Mouse (Mus musculus) gastrocnemius, adult 8-10 months (tissue): Measurements from ENCODE around the gene Gins2. TPM values are rescaled to one million over a fixed set of nuclear protein-coding genes. Genes with fewer than 3 reads are reported as not detected.

Source experiments
- DNase-seq, 2 experiments: peaks; one replicate each; pipeline ENCODE4 v3.0.0; 2022; ENCODE audit warnings: low spot score in 2 of 2
- microRNA-seq: library from miRNA; unstranded; fragments of <30 nt; microRNA quantifications from one replicate; pipeline ENCODE4 v1.2.0, GENCODE M21; 2022
- total RNA-seq, 4 experiments: library from RNA; stranded (reverse); gene quantifications; 2 replicates each; pipeline ENCODE4 v1.2.4; 2022

Gene Gins2
- total RNA-seq, 4 experiments from 2014 or later: 0.09 to 0.43 (median 0.36) TPM; not detected in 1

- DNase-seq: no peak
These were observed 58.0 kb downstream of the Gins2 start for GRCm38 (mm10) chr8:120530954-120531656.

GRCm38 (mm10) chr8:120529226-120529625 is 59.9 kb downstream of the Gins2 start:
- DNase-seq: no peak

Small RNA genes lying within 50 kb of the gene (microRNA-seq; reads per million reads assigned to microRNA genes)
- gene Mir7687: 3.3 reads per million

Other genes with a start within 250 kb of the Gins2 start
- gene 1190005I06Rik, start 58.3 kb upstream of the Gins2 start, total RNA-seq: 1 to 10 TPM in 2 of 4 experiments, under 1 TPM in 1, not detected in 1; 0.89 to 1.1 (median 1.1) TPM
- not detected for gene Gm27021, start 78.8 kb upstream of the Gins2 start, total RNA-seq
- gene Cox4i1, start 78.9 kb upstream of the Gins2 start, total RNA-seq: 1,000 to 10,000 TPM; 1,398 to 1,509 (median 1,471) TPM
- gene Emc8, start 79.3 kb upstream of the Gins2 start, total RNA-seq: 10 to 100 TPM; 18.7 to 29.5 (median 25.8) TPM
- gene Irf8, start 147.1 kb upstream of the Gins2 start, total RNA-seq: 10 to 100 TPM in 2 of 4 experiments, 1 to 10 TPM in 2; 8.9 to 12.0 (median 10.7) TPM